Mouse (Mus musculus) central nervous system, embryonic 14 days (tissue): Measurements from ENCODE around the gene Tunar. TPM values are rescaled to one million over a fixed set of nuclear protein-coding genes. Genes with fewer than 3 reads are reported as not detected.

Source experiments
- polyA plus RNA-seq: library from polyadenylated mRNA; depleted of rRNA; stranded (reverse); fragments of >200 nt; gene quantifications from 2 replicates; pipeline ENCODE4 v1.2.3, GENCODE M21; 2012; rRNA removed

The Tunar gene
- 7.4 and 9.6 TPM in 2 replicates for polyA plus RNA-seq

GRCm38 (mm10) chr12:105333570-105333969 is at the start of gene Tunar:
Gene Tunar, plus strand, starts transcription at chr12:105333870.

Other genes starting within 250 kb of the Tunar start
- 0.11 TPM in 1 of 2 replicates, not detected in the other for gene Tcl1b2, start 187.9 kb upstream of the Tunar start, polyA plus RNA-seq
- gene Tcl1b1, start 174.2 kb upstream of the Tunar start, polyA plus RNA-seq, result not detected in 2 replicates
- not detected in 2 replicates for gene Tcl1b5, start 157.5 kb upstream of the Tunar start, polyA plus RNA-seq
- not detected in 2 replicates for gene Tcl1b3, start 142.8 kb upstream of the Tunar start, polyA plus RNA-seq
- not detected in 2 replicates for gene Tcl1b4, start 131.9 kb upstream of the Tunar start, polyA plus RNA-seq
- not detected in 2 replicates for gene Tcl1, start 111.1 kb upstream of the Tunar start, polyA plus RNA-seq
- 76.4 and 79.2 TPM in 2 replicates for gene D430019H16Rik, start 120.0 kb downstream of the Tunar start, polyA plus RNA-seq
- 0.45 and 1.1 TPM in 2 replicates for gene Bdkrb2, start 229.4 kb downstream of the Tunar start, polyA plus RNA-seq